Mouse (Mus musculus) midbrain, embryonic 14.5 days (tissue): ENCODE results near the gene Gm11555. TPM values are rescaled to one million over a fixed set of nuclear protein-coding genes. Genes with fewer than 3 reads are reported as not detected.
"Not testable (repeated sequence)": the region's sequence is repeated elsewhere in the genome, so short reads cannot be mapped to it uniquely, and the experiment has no call there.

Experiments used
- ATAC-seq: fragments of 200-750 bp; cut with Nextera tagmentation; 2 replicates; pipeline ENCODE4 v1.8.0; 2017; ENCODE audit warnings: moderate number of reproducible peaks, moderate library complexity; ENCODE audit not compliant: low FRiP score, low TSS enrichment
- DNase-seq: peaks from one replicate; pipeline ENCODE4 v3.0.0-alpha.2; 2015
- H3K27ac ChIP-seq: fragments of 300-500 bp; sonication (generic); replicated peaks from 2 replicates; pipeline ENCODE4 v1.5.1; 2014; ENCODE audit warnings: mild to moderate bottlenecking, low read depth, low read length, moderate library complexity
- H3K27me3 ChIP-seq: fragments of 300-500 bp; sonication (generic); 2 replicates; pipeline ENCODE4 v1.6.1; 2014; ENCODE audit warnings: low read length, control low read depth, mixed read lengths; ENCODE audit not compliant: control insufficient read depth, insufficient read depth
- H3K36me3 ChIP-seq: fragments of 300-500 bp; sonication (generic); 2 replicates; pipeline ENCODE4 v1.6.1; 2014; ENCODE audit warnings: low read length, control low read depth; ENCODE audit not compliant: control insufficient read depth, insufficient read depth
- H3K4me1 ChIP-seq: fragments of 300-500 bp; sonication (generic); 2 replicates; pipeline ENCODE4 v1.6.1; 2014; ENCODE audit warnings: mild to moderate bottlenecking, antibody characterized with exemption, low read length, control low read depth; ENCODE audit not compliant: control insufficient read depth, insufficient read depth
- H3K4me2 ChIP-seq: fragments of 300-500 bp; sonication (generic); 2 replicates; pipeline ENCODE4 v1.6.1; 2014; ENCODE audit warnings: mild to moderate bottlenecking, low read length, moderate library complexity
- H3K4me3 ChIP-seq: fragments of 300-500 bp; sonication (generic); replicated peaks from 2 replicates; pipeline ENCODE4 v1.5.1; 2014; ENCODE audit warnings: low read depth, low read length
- H3K9ac ChIP-seq: fragments of 300-500 bp; sonication (generic); replicated peaks from 2 replicates; pipeline ENCODE4 v1.6.1; 2014; ENCODE audit warnings: mild to moderate bottlenecking, low read length, moderate library complexity
- H3K9me3 ChIP-seq: fragments of 300-500 bp; sonication (generic); 2 replicates; pipeline ENCODE4 v1.6.1; 2016; ENCODE audit warnings: low read length, control low read depth, mixed read lengths; ENCODE audit not compliant: control insufficient read depth
- WGBS: fragments of 180-500 bp; shearing (Covaris S2); extraction: QIAGEN DNeasy Blood & Tissue Kit; methylation state at CpG from one replicate; pipeline ENCODE4 v1.1.7; 2014; 5-methylcytosine and 5-hydroxymethylcytosine counted together
- polyA plus RNA-seq: library from polyadenylated mRNA; unstranded; fragments of >200 nt; fragmentation: Nextera tagmentation; extraction: Ambion mirVana; gene quantifications from 2 replicates; pipeline ENCODE4 v1.2.1, GENCODE M21; 2014

Gm11555 gene
- polyA plus RNA-seq, 1 experiment from 2014 or later, result not detected

- no peaks in the 10 kb centered on the region for H3K27me3 ChIP-seq
- DNase-seq (no peak), ATAC-seq (no peak)
- WGBS, result 90% methylated on average over 15 of the region's 15 CpGs
- no peak overlapping the region for H3K4me2 ChIP-seq
- no peak overlapping the region for H3K9ac ChIP-seq
- no peaks in the 10 kb centered on the region for H3K4me1 ChIP-seq
- no peak overlapping the region for H3K27ac ChIP-seq
- H3K9me3 ChIP-seq, result no peaks in the 10 kb centered on the region
- no peaks in the 10 kb centered on the region for H3K36me3 ChIP-seq
- no peak overlapping the region for H3K4me3 ChIP-seq
Observed at GRCm38 (mm10) chr11:99646444-99646843, 3.6 kb downstream of the Gm11555 start.

GRCm38 (mm10) chr11:99644351-99644750 lies 5.7 kb downstream of the Gm11555 start:
- Histone ChIP-seq H3K4me1 (no peaks in the 10 kb centered on the region), H3K27ac (no peak overlapping the region), H3K4me2 (no peak overlapping the region), H3K36me3 (no peaks in the 10 kb centered on the region), H3K4me3 (no peak overlapping the region), H3K27me3 (no peaks in the 10 kb centered on the region), H3K9me3 (no peaks in the 10 kb centered on the region), H3K9ac (no peak overlapping the region)
- DNase-seq (no peak), ATAC-seq (no peak)
- WGBS, result 78% methylated on average over 3 of the region's 3 CpGs

DNA sequence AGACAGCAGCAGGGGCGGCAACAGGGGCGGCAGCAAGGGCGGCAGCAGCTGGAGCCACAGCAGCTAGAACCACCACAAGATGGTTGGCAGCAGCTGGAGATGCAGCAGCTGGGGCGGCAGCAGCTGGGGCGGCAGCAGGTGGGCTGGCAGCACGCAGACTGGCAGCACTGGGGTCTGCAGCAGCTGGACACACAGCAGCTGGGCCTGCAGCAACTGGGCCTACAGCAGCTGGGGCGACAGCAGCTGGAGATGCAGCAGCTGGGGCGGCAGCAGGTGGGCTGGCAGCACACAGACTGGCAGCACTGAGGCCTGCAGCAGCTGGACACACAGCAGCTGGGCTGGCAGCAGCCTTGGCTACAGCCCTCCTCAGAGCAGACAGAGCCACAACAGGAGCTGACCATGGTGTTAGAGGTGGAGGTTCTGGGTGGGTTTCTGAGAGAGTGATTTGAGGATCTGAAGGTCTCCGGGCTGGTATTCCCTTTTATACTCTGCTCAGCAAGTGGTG lies 6.3 kb downstream of the Gm11555 start, which contains the start of gene Krtap4-7:
Gene Krtap4-7 (minus strand): TSS at position 455 of the 505 bp plus-strand sequence.
- H3K36me3 ChIP-seq, H3K4me1 ChIP-seq, H3K9ac ChIP-seq, H3K4me2 ChIP-seq, DNase-seq, H3K9me3 ChIP-seq, H3K27me3 ChIP-seq, H3K27ac ChIP-seq, H3K4me3 ChIP-seq, ATAC-seq: not testable (repeated sequence)
- WGBS, result 84% methylated on average over 9 of the region's 9 CpGs

DNA sequence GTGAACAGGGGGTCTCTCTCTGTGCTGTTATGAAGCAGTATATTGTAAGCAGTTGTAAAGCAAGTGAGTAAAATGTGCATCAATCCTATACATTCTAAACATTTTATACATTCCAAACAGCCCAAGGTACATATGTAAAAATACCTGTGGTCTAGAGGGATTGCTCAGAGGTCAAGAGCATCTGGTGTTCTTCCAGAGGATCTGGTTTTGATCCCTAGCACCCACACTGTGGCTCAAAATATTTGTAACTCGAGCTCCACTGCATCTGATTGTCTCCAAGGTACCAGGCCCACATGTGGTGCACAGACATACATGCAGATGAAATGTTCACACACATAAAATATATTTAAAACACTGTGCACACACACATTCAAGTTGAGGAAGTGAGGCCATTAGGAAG lies 9.1 kb downstream of the Gm11555 start:
- H3K36me3 ChIP-seq, result no peaks in the 10 kb centered on the region
- H3K27me3 ChIP-seq, result no peaks in the 10 kb centered on the region
- no peak overlapping the region for H3K9ac ChIP-seq
- DNase-seq (no peak), ATAC-seq (no peak)
- 45% methylated on average over 1 of the region's 1 CpGs for WGBS
- no peak overlapping the region for H3K4me2 ChIP-seq
- no peaks in the 10 kb centered on the region for H3K4me1 ChIP-seq
- no peaks in the 10 kb centered on the region for H3K9me3 ChIP-seq
- no peak overlapping the region for H3K27ac ChIP-seq
- no peak overlapping the region for H3K4me3 ChIP-seq

DNA sequence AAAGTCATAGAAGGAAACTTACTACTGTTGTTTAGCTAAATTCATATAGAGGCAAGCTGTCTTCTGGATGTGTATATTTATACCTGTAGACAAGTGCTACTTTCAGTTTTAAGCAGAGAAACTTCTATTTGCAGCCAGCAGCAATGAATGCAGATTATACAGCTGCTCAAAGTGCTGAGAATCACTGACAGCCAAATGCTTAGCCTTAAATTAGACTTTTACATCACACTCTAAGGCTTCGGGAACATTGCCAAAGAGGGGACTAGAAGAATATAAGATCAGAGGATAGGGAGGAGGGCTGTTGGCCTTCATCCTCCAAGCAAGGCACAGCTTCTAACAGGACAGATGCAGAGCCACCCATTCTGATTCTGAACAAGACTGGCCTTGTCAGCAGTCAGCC lies 12.9 kb downstream of the Gm11555 start:
- no peak overlapping the region for H3K27ac ChIP-seq
- no peak overlapping the region for H3K4me3 ChIP-seq
- DNase-seq (no peak), ATAC-seq (no peak)
- no peaks in the 10 kb centered on the region for H3K9me3 ChIP-seq
- no peaks in the 10 kb centered on the region for H3K36me3 ChIP-seq
- H3K9ac ChIP-seq, result no peak overlapping the region
- 67% methylated on average over 1 of the region's 1 CpGs for WGBS
- H3K4me1 ChIP-seq, result no peaks in the 10 kb centered on the region
- no peak overlapping the region for H3K4me2 ChIP-seq
- H3K27me3 ChIP-seq, result no peaks in the 10 kb centered on the region

DNA sequence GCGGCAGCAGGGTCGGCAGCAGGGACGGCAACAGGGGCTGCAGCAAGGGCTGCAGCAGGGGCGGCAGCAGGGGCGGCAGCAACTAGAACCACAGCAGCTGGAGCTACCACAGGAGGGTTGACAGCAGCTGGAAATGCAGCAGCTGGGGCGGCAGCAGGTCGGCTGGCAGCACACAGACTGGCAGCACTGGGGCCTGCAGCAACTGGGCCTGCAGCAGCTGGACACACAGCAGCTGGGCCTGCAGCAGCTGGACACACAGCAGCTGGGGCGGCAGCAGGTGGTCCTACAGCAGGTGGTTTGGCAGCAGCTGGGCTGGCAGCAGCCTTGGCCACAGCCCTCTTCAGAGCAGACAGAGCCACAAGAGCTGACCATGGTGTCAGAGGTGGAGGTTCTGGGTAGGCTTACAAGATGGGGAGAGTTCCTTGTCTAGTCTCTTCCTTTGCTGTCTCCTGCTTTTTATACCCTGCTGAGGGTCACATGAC lies 15.3 kb downstream of the Gm11555 start, which contains the start of gene Krtap4-2:
Gene Krtap4-2 (minus strand): TSS at position 432 of the 482 bp plus-strand sequence.
- DNase-seq (no peak), ATAC-seq (no peak)
- Histone ChIP-seq H3K4me1 (no peaks in the 10 kb centered on the region), H3K9me3 (no peaks in the 10 kb centered on the region), H3K9ac (no peak within 1 kb of the TSS), H3K27ac (no peak within 1 kb of the TSS), H3K27me3 (no peaks in the 10 kb centered on the region), H3K36me3 (no peaks in the 10 kb centered on the region), H3K4me2 (no peak within 1 kb of the TSS), H3K4me3 (no peak within 1 kb of the TSS)
- 33% methylated on average over 8 of the region's 8 CpGs for WGBS

DNA sequence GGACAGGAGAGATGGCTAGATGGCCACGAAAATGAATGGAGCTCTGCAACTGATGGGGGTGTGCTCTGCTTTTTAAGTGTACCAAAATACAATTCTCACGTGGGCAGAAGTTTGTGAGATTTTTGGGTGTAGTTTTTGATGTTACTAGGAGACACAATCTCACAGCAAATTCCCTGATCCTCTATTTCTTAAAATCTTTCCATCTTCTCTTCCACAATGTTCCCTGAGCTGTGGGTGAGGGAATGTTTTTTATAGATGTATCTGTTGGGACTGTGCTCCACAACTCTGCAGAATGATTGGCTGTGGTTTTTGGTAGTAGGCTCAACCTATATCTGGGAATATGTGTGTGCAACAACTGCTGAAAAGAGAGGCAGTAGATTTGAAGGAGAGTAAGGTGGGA lies 16.7 kb downstream of the Gm11555 start:
- Histone ChIP-seq H3K4me3 (no peak overlapping the region), H3K27me3 (no peaks in the 10 kb centered on the region), H3K9ac (no peak overlapping the region), H3K9me3 (no peaks in the 10 kb centered on the region), H3K4me1 (no peaks in the 10 kb centered on the region), H3K36me3 (no peaks in the 10 kb centered on the region), H3K27ac (no peak overlapping the region), H3K4me2 (no peak overlapping the region)
- 86% methylated on average over 2 of the region's 2 CpGs for WGBS
- DNase-seq (no peak), ATAC-seq (no peak)

- no peaks in the 10 kb centered on the region for H3K4me1 ChIP-seq
- no peak overlapping the region for H3K4me3 ChIP-seq
- no peaks in the 10 kb centered on the region for H3K27me3 ChIP-seq
- H3K27ac ChIP-seq, result no peak overlapping the region
- DNase-seq (no peak), ATAC-seq (no peak)
- WGBS, result 84% methylated on average over 3 of the region's 3 CpGs
- H3K9me3 ChIP-seq, result no peaks in the 10 kb centered on the region
- H3K36me3 ChIP-seq, result no peaks in the 10 kb centered on the region
- no peak overlapping the region for H3K4me2 ChIP-seq
- H3K9ac ChIP-seq, result no peak overlapping the region
Observed at GRCm38 (mm10) chr11:99630890-99631289, 19.1 kb downstream of the Gm11555 start.

DNA sequence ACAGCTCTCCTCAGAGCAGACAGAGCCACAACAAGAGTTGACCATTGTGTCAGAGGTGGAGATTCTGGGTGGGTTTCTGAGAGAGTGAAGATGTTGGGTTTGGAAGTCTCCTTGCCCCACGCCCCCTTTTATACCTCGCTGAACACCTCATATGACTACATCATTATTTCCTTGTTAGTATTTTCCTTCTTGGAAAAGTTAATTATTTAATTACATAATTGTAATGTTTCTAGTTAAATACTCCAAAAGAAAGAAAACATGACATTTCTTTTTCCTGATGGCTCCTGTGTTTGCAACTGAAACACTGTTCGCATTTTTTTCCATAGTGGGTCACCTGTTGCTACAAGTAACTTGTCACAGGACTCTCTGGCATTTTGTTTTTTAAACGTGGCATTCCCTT lies 21.9 kb downstream of the Gm11555 start, which contains the start of gene Krtap4-1:
Gene Krtap4-1 (minus strand): TSS at position 101 of the 400 bp plus-strand sequence.
- no peak for ATAC-seq
- no peaks in the 10 kb centered on the region for H3K27me3 ChIP-seq
- H3K9ac ChIP-seq, result no peak within 1 kb of the TSS
- H3K4me2 ChIP-seq, result no peak within 1 kb of the TSS
- H3K9me3 ChIP-seq, result no peaks in the 10 kb centered on the region
- no peak within 1 kb of the TSS for H3K27ac ChIP-seq
- WGBS, result 85% methylated on average over 4 of the region's 4 CpGs
- no peaks in the 10 kb centered on the region for H3K4me1 ChIP-seq
- no peaks in the 10 kb centered on the region for H3K36me3 ChIP-seq
- H3K4me3 ChIP-seq, result no peak within 1 kb of the TSS
- no peak for DNase-seq
